Mouse (Mus musculus): ENCODE measurements around the gene Kcnd3. TPM values are rescaled to one million over a fixed set of nuclear protein-coding genes. Genes with fewer than 3 reads are reported as not detected.

Kcnd3 gene
- polyA plus RNA-seq, 1 experiment from 2014 or later, result 8.4 TPM

DNA sequence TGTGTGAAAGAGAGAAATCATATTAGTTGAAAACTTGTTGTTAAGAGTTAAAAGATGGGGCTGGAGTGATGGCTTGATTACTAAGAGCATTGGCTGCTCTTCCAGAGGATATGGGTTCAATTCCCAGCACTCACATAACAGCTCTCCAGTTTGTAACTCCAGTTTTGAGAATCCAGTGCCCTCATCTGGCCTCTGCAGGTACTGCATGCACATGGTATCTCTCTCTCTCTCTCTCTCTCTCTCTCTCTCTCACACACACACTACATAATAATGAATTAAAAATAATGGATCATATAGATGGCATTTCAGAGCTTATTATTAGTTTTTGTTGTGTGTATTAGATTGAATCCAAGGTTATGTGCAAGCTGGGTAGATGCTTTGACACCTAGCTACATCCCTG, 29.7 kb upstream of the Kcnd3 start:
- no peak overlapping the region for H3K9ac ChIP-seq (replicated peaks)

DNA sequence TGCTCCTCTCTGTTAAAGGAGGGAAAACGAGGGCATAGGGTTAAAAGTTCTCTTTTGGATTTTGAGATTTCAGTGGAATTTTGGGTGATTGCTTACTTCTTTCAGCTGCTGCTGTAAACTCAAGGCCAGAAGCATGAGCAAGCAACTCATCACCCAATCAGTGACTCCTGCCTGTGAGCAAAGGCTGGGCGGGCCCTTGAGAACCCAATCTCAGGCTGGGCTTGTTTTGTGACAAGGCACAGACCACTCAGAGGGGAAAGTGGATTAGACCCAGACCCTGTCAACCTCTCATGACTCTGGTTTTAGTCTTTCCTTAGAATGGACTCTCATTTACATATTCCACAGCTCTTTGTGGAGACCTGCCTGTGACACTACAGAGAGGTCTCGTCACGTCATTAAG, 28.7 kb upstream of the Kcnd3 start:
- 71% methylated on average over 4 of the region's 4 CpGs for WGBS
- Histone ChIP-seq H3K4me2 (replicated peaks) (no peak overlapping the region), H3K9me3 (no peaks in the 10 kb centered on the region), H3K9ac (replicated peaks) (no peak overlapping the region), H3K4me3 (no peak overlapping the region), H3K27ac (replicated peaks) (no peak overlapping the region), H3K36me3 (no peaks in the 10 kb centered on the region), H3K4me1 (no peaks in the 10 kb centered on the region), H3K27me3 (no peaks in the 10 kb centered on the region)
- no peak for ATAC-seq (replicated peaks)

More for the DNA sequence above, 29.7 kb upstream of the Kcnd3 start:
- Histone ChIP-seq H3K27me3 (no peaks in the 10 kb centered on the region), H3K4me2 (replicated peaks) (no peak overlapping the region), H3K9me3 (no peaks in the 10 kb centered on the region), H3K36me3 (no peaks in the 10 kb centered on the region), H3K27ac (replicated peaks) (no peak overlapping the region), H3K4me1 (no peaks in the 10 kb centered on the region), H3K4me3 (no peak overlapping the region)
- ATAC-seq (replicated peaks), result no peak

DNA sequence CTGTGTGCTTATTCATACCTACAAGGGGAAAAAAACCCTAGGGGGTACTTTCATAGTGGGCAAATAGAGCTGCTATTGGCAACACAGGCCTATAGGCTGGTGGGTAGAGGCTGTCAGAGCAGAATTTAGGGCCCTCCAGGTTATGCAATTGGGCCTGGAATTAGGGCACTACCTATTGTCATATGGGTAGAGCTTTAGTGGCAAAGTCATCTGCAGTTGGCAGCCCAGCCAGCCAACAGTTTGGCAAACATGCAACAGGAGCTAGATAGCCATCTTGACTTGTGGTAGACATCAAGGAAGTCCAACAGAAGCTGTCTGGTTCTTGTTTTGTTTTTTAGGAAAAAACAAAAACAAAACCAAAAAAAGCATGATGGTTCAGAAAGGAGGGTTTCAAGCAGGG, 23.5 kb upstream of the Kcnd3 start:
- no peak for ATAC-seq (replicated peaks)
- Histone ChIP-seq H3K27me3 (no peaks in the 10 kb centered on the region), H3K27ac (replicated peaks) (no peak overlapping the region), H3K9me3 (no peaks in the 10 kb centered on the region), H3K36me3 (no peaks in the 10 kb centered on the region), H3K4me3 (no peak overlapping the region), H3K9ac (replicated peaks) (no peak overlapping the region), H3K4me2 (replicated peaks) (no peak overlapping the region), H3K4me1 (no peaks in the 10 kb centered on the region)

DNA sequence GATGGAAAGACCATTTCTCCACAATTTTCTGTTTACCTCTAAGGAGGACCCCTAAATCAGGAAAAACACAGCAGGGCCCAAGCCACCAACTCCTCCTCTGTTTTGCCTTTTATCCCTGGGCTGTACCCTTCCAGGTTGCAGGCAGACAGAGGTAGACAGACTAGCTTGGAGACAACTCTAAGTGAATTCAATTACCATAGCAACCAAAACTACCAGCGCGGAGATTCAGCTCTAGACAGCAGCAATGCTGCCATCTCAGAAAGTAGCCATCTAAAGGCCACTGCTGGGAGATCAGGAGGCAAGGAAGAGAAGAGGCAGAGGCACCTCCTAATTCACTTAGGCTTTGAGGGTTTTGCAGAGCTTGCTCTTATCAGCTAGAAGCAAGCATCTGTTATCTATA, 15.7 kb upstream of the Kcnd3 start:
- Histone ChIP-seq H3K36me3 (no peaks in the 10 kb centered on the region), H3K4me3 (no peak overlapping the region), H3K27ac (replicated peaks) (no peak overlapping the region), H3K9me3 (no peaks in the 10 kb centered on the region), H3K4me2 (replicated peaks) (no peak overlapping the region), H3K27me3 (no peaks in the 10 kb centered on the region), H3K9ac (replicated peaks) (no peak overlapping the region), H3K4me1 (no peaks in the 10 kb centered on the region)
- WGBS, result 47% methylated on average over 2 of the region's 2 CpGs
- peak; percentile 67; the same call in 1 of the 2 replicates for ATAC-seq (replicated peaks)

DNA sequence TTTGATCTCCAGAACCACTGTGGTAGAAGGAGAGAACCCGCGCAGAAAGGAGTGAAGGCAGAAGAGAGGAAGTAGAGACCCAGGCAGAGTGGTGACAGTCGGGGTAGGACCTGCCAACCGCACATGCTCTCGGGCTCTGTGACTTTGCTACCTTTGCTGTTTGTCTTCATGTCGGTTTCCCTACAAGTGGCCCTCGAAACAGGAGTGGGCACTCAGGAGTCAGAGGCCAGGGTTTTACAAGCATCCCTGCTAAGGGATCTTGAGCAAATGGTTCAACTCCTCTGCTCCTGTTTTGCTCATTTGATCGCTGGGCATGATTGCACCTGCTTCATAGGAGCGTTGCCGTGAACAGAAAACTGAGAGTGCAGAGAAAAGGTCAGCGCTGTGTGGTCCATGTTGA, 15.2 kb upstream of the Kcnd3 start:
- ATAC-seq (replicated peaks), result no peak
- Histone ChIP-seq H3K4me2 (replicated peaks) (no peak overlapping the region), H3K27ac (replicated peaks) (no peak overlapping the region), H3K4me1 (no peaks in the 10 kb centered on the region), H3K4me3 (no peak overlapping the region), H3K27me3 (no peaks in the 10 kb centered on the region), H3K9me3 (no peaks in the 10 kb centered on the region), H3K9ac (replicated peaks) (no peak overlapping the region), H3K36me3 (no peaks in the 10 kb centered on the region)
- 92% methylated on average over 11 of the region's 11 CpGs for WGBS

DNA sequence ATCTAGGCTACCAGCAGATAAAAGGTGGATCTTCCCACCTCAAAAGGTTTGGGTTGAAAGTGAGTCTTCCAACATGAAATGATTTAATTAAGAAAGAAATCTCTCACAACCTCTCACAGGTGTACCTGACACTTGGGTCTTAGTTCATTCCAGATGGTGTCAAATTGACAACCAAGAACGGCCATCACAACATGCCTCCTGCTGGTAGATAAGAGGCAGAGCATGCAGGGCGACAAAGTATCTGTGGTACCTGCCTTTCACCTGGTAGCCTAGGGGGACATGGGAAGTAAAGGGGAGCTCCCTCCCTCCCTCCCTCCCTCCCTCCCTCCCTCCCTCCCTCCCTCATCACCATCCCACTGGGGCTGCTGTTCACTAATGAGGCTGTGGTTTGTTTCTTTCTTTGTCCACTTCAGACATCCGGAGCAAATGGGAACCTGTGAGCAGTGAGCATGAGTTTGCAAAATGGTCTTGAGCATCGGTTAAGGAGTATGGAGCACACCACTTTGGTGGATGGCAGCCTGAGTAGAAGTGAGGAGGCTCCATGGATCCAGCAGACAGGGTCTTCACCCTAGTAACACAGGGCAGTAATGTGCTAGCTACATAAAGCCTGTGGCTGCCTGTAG, 11.1 kb upstream of the Kcnd3 start:
- no peaks in the 10 kb centered on the region for H3K4me1 ChIP-seq
- 64% methylated on average over 4 of the region's 4 CpGs for WGBS
- H3K27ac ChIP-seq (replicated peaks), result no peak overlapping the region
- H3K36me3 ChIP-seq, result no peaks in the 10 kb centered on the region
- ATAC-seq (replicated peaks), result no peak
- H3K4me3 ChIP-seq, result no peak overlapping the region
- H3K9me3 ChIP-seq, result no peaks in the 10 kb centered on the region
- no peak overlapping the region for H3K9ac ChIP-seq (replicated peaks)
- no peak overlapping the region for H3K4me2 ChIP-seq (replicated peaks)
- no peaks in the 10 kb centered on the region for H3K27me3 ChIP-seq

DNA sequence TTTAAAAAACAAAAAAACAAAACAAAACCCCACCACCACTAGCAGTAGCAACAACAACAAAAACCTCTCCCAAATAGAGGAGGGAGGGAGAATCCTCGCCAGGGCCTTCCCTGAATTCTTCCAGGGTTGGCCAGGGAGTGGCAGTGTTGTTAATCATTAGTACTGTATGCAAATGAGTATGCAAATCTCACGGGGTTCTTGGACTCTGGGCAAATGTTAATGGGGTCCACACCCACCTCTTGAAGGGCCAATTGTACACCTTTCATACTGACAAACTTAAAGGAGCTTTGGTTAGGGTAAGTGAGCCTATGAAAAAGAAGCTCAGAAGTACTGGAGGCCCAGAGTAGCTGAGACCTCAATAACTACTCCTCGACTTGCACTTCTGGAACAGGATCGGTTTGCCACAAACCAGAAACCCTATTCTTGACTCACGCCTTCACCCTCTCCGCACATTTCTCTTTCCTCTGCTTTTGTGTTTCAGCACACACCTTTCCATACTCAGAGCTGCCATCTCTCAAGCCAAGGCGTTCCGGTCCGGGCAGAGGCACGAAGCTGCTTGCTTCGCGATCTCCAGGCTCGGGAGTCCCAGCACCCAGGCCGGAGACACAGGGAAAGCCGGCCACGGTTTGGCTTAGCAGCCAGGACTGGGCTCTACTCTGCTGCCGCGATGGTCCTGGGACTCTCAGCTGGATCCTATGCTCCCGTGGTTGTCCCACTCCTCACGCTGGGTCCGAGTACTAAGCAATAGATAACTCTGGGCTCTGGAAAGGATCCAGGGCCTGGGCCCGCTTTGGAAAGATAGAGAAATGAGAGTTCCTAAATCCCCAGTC, 1.3 kb upstream of the Kcnd3 start:
- Histone ChIP-seq H3K27ac (replicated peaks) (peak overlapping the region; percentile 65), H3K4me1 (peaks cover 40% of the 10 kb centered on the region), H3K36me3 (no peaks in the 10 kb centered on the region), H3K9me3 (no peaks in the 10 kb centered on the region), H3K4me2 (replicated peaks) (peak overlapping the region; percentile 84), H3K9ac (replicated peaks) (peak overlapping the region; percentile 88; the same call in 1 of the 2 replicates), H3K4me3 (peak overlapping the region; percentile 76), H3K27me3 (no peaks in the 10 kb centered on the region)
- 1% methylated on average over 22 of the region's 22 CpGs for WGBS
- ATAC-seq (replicated peaks), result peak; percentile 20

DNA sequence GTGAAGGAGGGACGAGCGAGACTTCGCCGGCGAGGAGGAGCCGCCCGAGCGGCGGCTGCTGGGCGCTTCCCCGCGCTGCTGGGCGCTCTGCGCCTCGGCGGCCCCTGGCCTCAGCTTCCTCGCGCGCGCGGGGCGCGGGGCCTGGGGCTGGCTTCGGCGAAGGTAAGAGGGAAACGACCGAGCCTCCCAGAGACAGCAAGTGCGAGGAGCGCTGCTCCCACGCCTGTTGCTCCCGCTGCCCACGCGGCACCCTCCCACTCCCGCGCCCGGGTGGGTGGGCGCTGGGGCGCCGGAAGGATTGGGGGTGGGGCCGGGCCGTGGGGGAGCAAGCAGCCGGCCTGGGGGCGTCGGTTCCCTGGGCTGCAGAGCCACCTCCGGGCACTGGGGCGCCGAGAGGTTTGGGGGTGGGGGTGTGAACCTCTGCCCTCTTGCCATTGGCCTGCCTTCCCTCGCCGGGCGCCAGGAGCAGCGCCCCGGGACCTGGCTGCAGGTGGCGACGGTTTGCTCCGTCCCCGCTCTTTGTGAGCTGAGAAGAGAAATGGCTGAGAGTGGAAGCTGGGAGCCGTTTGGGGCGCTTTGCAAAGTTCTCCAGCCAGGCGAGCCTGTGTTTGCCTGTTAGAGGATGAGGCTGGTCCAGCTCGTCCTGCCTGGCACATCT, 555 bp downstream of the Kcnd3 start:
- Histone ChIP-seq H3K27ac (replicated peaks) (peak overlapping the region; percentile 80), H3K4me1 (peaks cover 40% of the 10 kb centered on the region), H3K4me3 (peak overlapping the region; percentile 76), H3K9me3 (no peaks in the 10 kb centered on the region), H3K9ac (replicated peaks) (peak overlapping the region; percentile 88), H3K4me2 (replicated peaks) (peak overlapping the region; percentile 84), H3K27me3 (no peaks in the 10 kb centered on the region), H3K36me3 (no peaks in the 10 kb centered on the region)
- peak; percentile 66 for ATAC-seq (replicated peaks)
- under 1% methylated on average over 60 of the region's 60 CpGs for WGBS

DNA sequence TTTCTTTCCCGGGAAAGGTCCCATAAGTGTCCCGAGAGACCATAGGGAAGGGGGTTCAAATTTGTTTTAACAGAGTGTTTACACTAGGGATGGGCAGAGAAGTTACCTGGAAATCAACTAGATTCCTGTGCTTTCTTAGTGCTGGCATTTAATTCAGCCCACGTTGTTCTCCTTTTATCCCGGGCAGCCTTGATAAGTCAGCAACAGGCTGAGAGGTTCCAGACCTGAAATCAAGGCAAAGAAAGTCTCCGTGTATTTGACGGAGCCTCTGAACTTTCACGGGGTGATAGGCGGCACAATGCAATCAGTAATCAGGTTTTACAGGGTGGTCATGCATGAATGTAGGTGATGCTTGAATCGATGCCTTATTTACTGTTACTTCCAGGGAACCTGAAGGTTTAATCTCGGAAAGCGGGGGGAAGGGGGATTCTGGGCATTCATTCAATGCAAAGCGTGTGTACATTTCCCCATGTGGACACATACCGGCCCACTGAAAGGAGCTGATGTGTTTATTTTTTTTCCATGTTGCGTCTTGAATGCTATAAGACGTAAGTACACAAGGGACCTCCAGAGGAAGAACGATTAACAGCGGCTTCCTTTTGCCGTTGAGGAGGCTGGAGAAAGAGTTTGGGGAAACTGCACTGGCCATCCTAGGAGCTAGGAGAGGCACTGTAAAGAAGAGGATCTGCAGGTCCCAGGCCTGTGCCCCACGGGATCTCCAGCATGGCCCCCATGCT, 1.3 kb downstream of the Kcnd3 start:
- Histone ChIP-seq H3K4me3 (peak overlapping the region; percentile 76), H3K9ac (replicated peaks) (peak overlapping the region; percentile 88), H3K27me3 (no peaks in the 10 kb centered on the region), H3K4me2 (replicated peaks) (peak overlapping the region; percentile 84), H3K36me3 (no peaks in the 10 kb centered on the region), H3K9me3 (no peaks in the 10 kb centered on the region), H3K27ac (replicated peaks) (peak overlapping the region; percentile 80; the same call in 1 of the 2 replicates), H3K4me1 (peaks cover 40% of the 10 kb centered on the region)
- ATAC-seq (replicated peaks), result no peak; the same call in 1 of the 2 replicates
- 2% methylated on average over 19 of the region's 19 CpGs for WGBS

DNA sequence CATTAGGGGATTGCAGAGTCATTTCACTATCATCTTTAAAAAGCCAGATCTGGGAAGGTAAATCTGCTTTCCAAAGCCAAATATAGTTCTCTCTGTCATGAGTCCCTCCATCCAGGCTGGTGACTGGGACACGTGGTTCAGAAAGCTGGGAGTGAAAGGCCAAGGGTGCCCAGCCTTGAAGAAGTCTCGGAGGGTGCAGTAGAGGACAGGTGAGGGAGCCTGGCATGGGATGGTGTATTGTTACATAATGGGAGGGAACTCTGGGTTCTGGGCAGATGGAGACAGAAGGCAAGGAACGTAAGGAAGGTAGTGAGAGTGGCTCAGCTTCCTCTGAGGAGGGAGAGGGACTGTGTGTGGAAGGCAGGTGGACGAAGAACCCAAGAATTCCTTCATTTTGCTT, 5.5 kb downstream of the Kcnd3 start:
- ATAC-seq (replicated peaks), result no peak
- no peaks in the 10 kb centered on the region for H3K9me3 ChIP-seq
- H3K4me3 ChIP-seq, result no peak overlapping the region
- WGBS, result 80% methylated on average over 4 of the region's 4 CpGs
- H3K27me3 ChIP-seq, result no peaks in the 10 kb centered on the region
- no peak overlapping the region for H3K9ac ChIP-seq (replicated peaks)
- H3K4me2 ChIP-seq (replicated peaks), result no peak overlapping the region
- H3K27ac ChIP-seq (replicated peaks), result no peak overlapping the region
- H3K4me1 ChIP-seq, result peaks cover 18% of the 10 kb centered on the region
- 0 out of 2 replicates have a peak, but pooled peaks cover 4% of the 10 kb centered on the region for H3K36me3 ChIP-seq

DNA sequence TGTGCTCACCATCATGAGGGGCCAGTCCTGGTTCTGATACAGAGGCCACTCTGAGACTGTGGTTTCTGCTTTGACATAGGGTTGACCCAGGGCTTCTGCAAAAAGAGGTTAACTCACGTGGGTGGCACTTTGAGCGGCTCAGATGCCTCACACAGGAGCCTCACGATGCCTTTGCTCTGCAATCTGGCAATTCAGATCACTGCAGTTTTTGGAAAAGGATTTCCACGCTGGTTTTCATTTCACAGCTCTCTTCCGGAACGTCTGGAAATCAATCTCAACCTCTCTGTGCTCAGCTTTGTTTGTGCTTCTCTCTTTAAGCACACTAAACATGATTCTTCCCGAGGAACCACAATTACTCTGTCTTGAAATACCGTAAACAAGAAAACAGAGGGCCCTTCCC, 14.4 kb downstream of the Kcnd3 start:
- H3K4me3 ChIP-seq, result no peak overlapping the region
- H3K9ac ChIP-seq (replicated peaks), result no peak overlapping the region
- H3K4me2 ChIP-seq (replicated peaks), result no peak overlapping the region
- no peaks in the 10 kb centered on the region for H3K9me3 ChIP-seq
- no peaks in the 10 kb centered on the region for H3K27me3 ChIP-seq
- no peaks in the 10 kb centered on the region for H3K36me3 ChIP-seq
- no peak for ATAC-seq (replicated peaks)
- H3K27ac ChIP-seq (replicated peaks), result no peak overlapping the region
- 78% methylated on average over 8 of the region's 8 CpGs for WGBS
- H3K4me1 ChIP-seq, result peaks cover 5% of the 10 kb centered on the region

DNA sequence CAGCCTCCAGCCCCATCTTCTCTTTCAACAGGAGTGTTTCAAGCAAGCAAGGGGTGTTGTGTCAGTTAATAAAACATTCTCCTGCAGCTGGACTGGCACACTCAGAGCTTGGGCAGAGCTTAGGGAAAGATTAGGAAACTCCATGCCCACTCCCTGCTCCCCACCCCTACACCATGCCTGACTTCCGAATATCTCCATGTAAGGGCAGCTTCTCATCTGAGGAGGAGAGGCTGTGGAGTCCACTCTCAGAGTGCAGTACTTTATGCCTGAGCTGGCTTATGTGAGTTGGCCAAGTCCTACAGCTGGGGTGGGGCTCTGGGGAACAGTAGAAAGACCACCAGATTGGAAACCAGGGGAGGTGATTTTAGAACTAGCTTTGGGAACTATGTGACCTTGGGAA, 20.4 kb downstream of the Kcnd3 start:
- Histone ChIP-seq H3K4me3 (no peak overlapping the region), H3K36me3 (no peaks in the 10 kb centered on the region), H3K27me3 (no peaks in the 10 kb centered on the region), H3K4me2 (replicated peaks) (no peak overlapping the region), H3K27ac (replicated peaks) (no peak overlapping the region), H3K9me3 (no peaks in the 10 kb centered on the region), H3K4me1 (peaks cover 6% of the 10 kb centered on the region; the same call in 1 of the 2 replicates), H3K9ac (replicated peaks) (no peak overlapping the region)
- no peak for ATAC-seq (replicated peaks)
- 89% methylated on average over 1 of the region's 1 CpGs for WGBS
